Mouse (Mus musculus): Measurements from ENCODE around the gene Tm4sf4. TPM values are rescaled to one million over a fixed set of nuclear protein-coding genes. Genes with fewer than 3 reads are reported as not detected.

Tm4sf4 gene
- 1.0 TPM for polyA plus RNA-seq (2014; fragmentation: Illumina TruSeq; extraction: RNeasy Lipid Tissue Mini Kit (QIAGEN cat#74804); ENCODE audit: low read depth, low replicate concordance)

DNA sequence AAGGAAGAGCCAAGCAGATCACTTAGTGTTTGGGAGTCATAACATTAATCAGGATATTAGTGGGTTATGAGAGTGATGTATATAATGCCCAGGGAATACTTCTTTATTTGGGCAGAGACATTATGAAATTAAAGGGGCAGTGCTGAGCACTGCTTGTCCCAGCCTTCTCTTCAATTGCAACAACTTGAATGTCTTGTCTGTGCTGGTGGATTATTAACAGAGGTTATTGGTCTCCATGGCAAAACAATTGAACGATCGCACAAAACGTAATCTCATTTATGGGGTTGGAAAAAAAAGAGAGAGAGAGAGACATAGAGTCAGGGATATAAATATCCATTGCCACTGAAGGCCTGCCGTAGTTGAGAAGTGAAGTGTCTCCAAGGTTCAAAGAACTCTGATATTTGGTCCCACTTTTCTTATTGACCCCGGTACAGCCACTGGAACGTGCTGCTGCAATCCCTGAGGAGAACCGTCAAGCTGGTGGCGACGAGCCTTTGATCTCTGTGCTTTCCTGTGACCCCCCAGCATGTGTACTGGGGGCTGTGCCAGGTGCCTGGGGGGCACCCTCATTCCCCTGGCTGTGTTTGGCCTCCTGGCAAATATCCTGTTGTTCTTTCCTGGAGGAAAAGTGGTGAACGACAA lies at the start of gene Tm4sf4:
Tm4sf4 (plus strand) TSS at position 226 of the 642 bp plus-strand sequence.

Other genes with a start within 250 kb of the Tm4sf4 start
- gene Tm4sf1, start 123.3 kb upstream of the Tm4sf4 start, polyA plus RNA-seq (2014; fragmentation: Illumina TruSeq; extraction: RNeasy Lipid Tissue Mini Kit (QIAGEN cat#74804); ENCODE audit: low read depth, low replicate concordance), result 106 TPM
- 81.1 TPM for gene Wwtr1, start 150.6 kb downstream of the Tm4sf4 start, polyA plus RNA-seq (2014; fragmentation: Illumina TruSeq; extraction: RNeasy Lipid Tissue Mini Kit (QIAGEN cat#74804); ENCODE audit: low read depth, low replicate concordance)
- 17.1 TPM for gene Commd2, start 226.4 kb downstream of the Tm4sf4 start, polyA plus RNA-seq (2014; fragmentation: Illumina TruSeq; extraction: RNeasy Lipid Tissue Mini Kit (QIAGEN cat#74804); ENCODE audit: low read depth, low replicate concordance)

Measured in adrenal gland, adult 10 weeks (tissue).